Mouse (Mus musculus) heart, embryonic 12.5 days (tissue): ENCODE results near the gene Pcdh9. TPM values are rescaled to one million over a fixed set of nuclear protein-coding genes. Genes with fewer than 3 reads are reported as not detected.

ENCODE experiments used
- ATAC-seq: fragments of 200-750 bp; cut with Nextera tagmentation; 2 replicates; pipeline ENCODE4 v1.8.0; 2017; ENCODE audit warnings: moderate TSS enrichment, moderate library complexity; ENCODE audit not compliant: insufficient number of reproducible peaks, low FRiP score
- H3K27ac ChIP-seq: fragments of 300-500 bp; sonication (generic); 2 replicates; pipeline ENCODE4 v1.5.1; 2016; ENCODE audit warnings: mild to moderate bottlenecking, moderate library complexity; ENCODE audit not compliant: poor library complexity, severe bottlenecking
- H3K27me3 ChIP-seq: fragments of 300-500 bp; sonication (generic); replicated peaks from 2 replicates; pipeline ENCODE4 v1.6.1; 2016; ENCODE audit warnings: mild to moderate bottlenecking, moderate library complexity
- H3K36me3 ChIP-seq: fragments of 300-500 bp; sonication (generic); 2 replicates; pipeline ENCODE4 v1.6.1; 2016; ENCODE audit warnings: mild to moderate bottlenecking, moderate library complexity
- H3K4me1 ChIP-seq: fragments of 300-500 bp; sonication (generic); replicated peaks from 2 replicates; pipeline ENCODE4 v1.6.1; 2016; ENCODE audit warnings: mild to moderate bottlenecking
- H3K4me2 ChIP-seq: fragments of 300-500 bp; sonication (generic); 2 replicates; pipeline ENCODE4 v1.6.1; 2016; ENCODE audit warnings: mild to moderate bottlenecking, moderate library complexity
- H3K4me3 ChIP-seq: fragments of 300-500 bp; sonication (generic); 2 replicates; pipeline ENCODE4 v1.5.1; 2016; ENCODE audit warnings: mild to moderate bottlenecking
- H3K9ac ChIP-seq: fragments of 300-500 bp; sonication (generic); 2 replicates; pipeline ENCODE4 v1.6.1; 2016; ENCODE audit warnings: mild to moderate bottlenecking, moderate library complexity
- H3K9me3 ChIP-seq: fragments of 300-500 bp; sonication (generic); replicated peaks from 2 replicates; pipeline ENCODE4 v1.6.1; 2016; ENCODE audit warnings: mild to moderate bottlenecking, moderate library complexity
- WGBS: fragments of 180-500 bp; shearing (Covaris S2); methylation state at CpG from one replicate; pipeline ENCODE4 v1.1.7; 2016; 5-methylcytosine and 5-hydroxymethylcytosine counted together
- polyA plus RNA-seq: library from polyadenylated mRNA; unstranded; fragments of >200 nt; fragmentation: Nextera tagmentation; extraction: Ambion mirVana; gene quantifications from 2 replicates; pipeline ENCODE4 v1.2.1, GENCODE M21; 2016

Pcdh9 gene
- polyA plus RNA-seq, 1 experiment from 2014 or later: 10.0 TPM

- Histone ChIP-seq H3K9me3 (peaks cover 3% of the 10 kb centered on the region; the same call in 1 of the 2 replicates), H3K4me2 (no peak overlapping the region), H3K9ac (no peak overlapping the region), H3K36me3 (no peaks in the 10 kb centered on the region), H3K27ac (no peak overlapping the region), H3K4me3 (no peak overlapping the region), H3K27me3 (no peaks in the 10 kb centered on the region), H3K4me1 (no peaks in the 10 kb centered on the region)
- WGBS: 79% methylated on average over 5 of the region's 5 CpGs
- ATAC-seq: no peak
Observed at GRCm38 (mm10) chr14:93675273-93676068, 215.0 kb downstream of the Pcdh9 start.

- WGBS: 56% methylated on average over 9 of the region's 9 CpGs
Observed at GRCm38 (mm10) chr14:93653986-93654757, 236.3 kb downstream of the Pcdh9 start.

GRCm38 (mm10) chr14:93627241-93627640, 263.2 kb downstream of the Pcdh9 start:
- ATAC-seq: no peak
- no peaks in the 10 kb centered on the region for H3K9me3 ChIP-seq
- WGBS: 74% methylated on average over 2 of the region's 2 CpGs
- H3K4me3 ChIP-seq: no peak overlapping the region
- H3K36me3 ChIP-seq: no peaks in the 10 kb centered on the region
- H3K4me2 ChIP-seq: no peak overlapping the region
- no peak overlapping the region for H3K27ac ChIP-seq
- no peaks in the 10 kb centered on the region for H3K27me3 ChIP-seq
- no peaks in the 10 kb centered on the region for H3K4me1 ChIP-seq
- no peak overlapping the region for H3K9ac ChIP-seq

More at GRCm38 (mm10) chr14:93653986-93654757, 236.3 kb downstream of the Pcdh9 start:
- no peak overlapping the region for H3K4me2 ChIP-seq
- H3K9ac ChIP-seq: no peak overlapping the region
- no peak overlapping the region for H3K4me3 ChIP-seq
- H3K4me1 ChIP-seq: no peaks in the 10 kb centered on the region
- H3K27me3 ChIP-seq: no peaks in the 10 kb centered on the region
- H3K9me3 ChIP-seq: no peaks in the 10 kb centered on the region
- H3K27ac ChIP-seq: no peak overlapping the region
- no peak for ATAC-seq
- H3K36me3 ChIP-seq: no peaks in the 10 kb centered on the region

GRCm38 (mm10) chr14:93624144-93624543, 266.3 kb downstream of the Pcdh9 start:
- Histone ChIP-seq H3K4me2 (no peak overlapping the region), H3K9ac (no peak overlapping the region), H3K27ac (no peak overlapping the region), H3K4me1 (no peaks in the 10 kb centered on the region), H3K36me3 (no peaks in the 10 kb centered on the region), H3K4me3 (no peak overlapping the region), H3K9me3 (no peaks in the 10 kb centered on the region), H3K27me3 (no peaks in the 10 kb centered on the region)
- WGBS: 38% methylated on average over 1 of the region's 1 CpGs
- no peak for ATAC-seq

- Histone ChIP-seq H3K9ac (no peak overlapping the region), H3K9me3 (no peaks in the 10 kb centered on the region), H3K4me3 (no peak overlapping the region), H3K27ac (no peak overlapping the region), H3K4me2 (no peak overlapping the region), H3K36me3 (no peaks in the 10 kb centered on the region), H3K27me3 (no peaks in the 10 kb centered on the region), H3K4me1 (no peaks in the 10 kb centered on the region)
- no peak for ATAC-seq
- 76% methylated on average over 9 of the region's 9 CpGs for WGBS
Observed at GRCm38 (mm10) chr14:93621211-93621610, 269.3 kb downstream of the Pcdh9 start.

- no peak overlapping the region for H3K4me3 ChIP-seq
- no peak overlapping the region for H3K27ac ChIP-seq
- no peak for ATAC-seq
- H3K9me3 ChIP-seq: no peaks in the 10 kb centered on the region
- H3K9ac ChIP-seq: no peak overlapping the region
- 89% methylated on average over 3 of the region's 3 CpGs for WGBS
- H3K4me2 ChIP-seq: no peak overlapping the region
- no peaks in the 10 kb centered on the region for H3K27me3 ChIP-seq
- H3K4me1 ChIP-seq: no peaks in the 10 kb centered on the region
- H3K36me3 ChIP-seq: no peaks in the 10 kb centered on the region
Observed at GRCm38 (mm10) chr14:93607546-93607945, 282.9 kb downstream of the Pcdh9 start.

- ATAC-seq: no peak
Observed at GRCm38 (mm10) chr14:93599997-93600396, 290.5 kb downstream of the Pcdh9 start.

GRCm38 (mm10) chr14:93585432-93586024, 305.0 kb downstream of the Pcdh9 start:
- Histone ChIP-seq H3K4me3 (no peak overlapping the region), H3K9me3 (no peaks in the 10 kb centered on the region), H3K4me1 (no peaks in the 10 kb centered on the region), H3K36me3 (no peaks in the 10 kb centered on the region), H3K9ac (no peak overlapping the region), H3K27me3 (no peaks in the 10 kb centered on the region), H3K4me2 (no peak overlapping the region), H3K27ac (no peak overlapping the region)
- 73% methylated on average over 3 of the region's 3 CpGs for WGBS
- no peak for ATAC-seq

More at GRCm38 (mm10) chr14:93599997-93600396, 290.5 kb downstream of the Pcdh9 start:
- no peaks in the 10 kb centered on the region for H3K27me3 ChIP-seq
- no peaks in the 10 kb centered on the region for H3K9me3 ChIP-seq
- H3K9ac ChIP-seq: no peak overlapping the region
- H3K27ac ChIP-seq: no peak overlapping the region
- H3K4me3 ChIP-seq: no peak overlapping the region
- no peaks in the 10 kb centered on the region for H3K4me1 ChIP-seq
- H3K4me2 ChIP-seq: no peak overlapping the region
- WGBS: 76% methylated on average over 4 of the region's 4 CpGs
- H3K36me3 ChIP-seq: no peaks in the 10 kb centered on the region

GRCm38 (mm10) chr14:93564361-93564760, 326.1 kb downstream of the Pcdh9 start:
- 73% methylated on average over 2 of the region's 2 CpGs for WGBS
- H3K9ac ChIP-seq: no peak overlapping the region
- no peak for ATAC-seq

GRCm38 (mm10) chr14:93561577-93561976, 328.9 kb downstream of the Pcdh9 start:
- H3K27me3 ChIP-seq: no peaks in the 10 kb centered on the region
- H3K9ac ChIP-seq: no peak overlapping the region
- no peak overlapping the region for H3K4me3 ChIP-seq
- no peaks in the 10 kb centered on the region for H3K9me3 ChIP-seq
- H3K4me2 ChIP-seq: no peak overlapping the region
- no peaks in the 10 kb centered on the region for H3K4me1 ChIP-seq
- H3K36me3 ChIP-seq: no peaks in the 10 kb centered on the region
- H3K27ac ChIP-seq: no peak overlapping the region
- no peak for ATAC-seq
- 72% methylated on average over 1 of the region's 1 CpGs for WGBS

More at GRCm38 (mm10) chr14:93564361-93564760, 326.1 kb downstream of the Pcdh9 start:
- Histone ChIP-seq H3K4me2 (no peak overlapping the region), H3K4me1 (no peaks in the 10 kb centered on the region), H3K27me3 (no peaks in the 10 kb centered on the region), H3K27ac (no peak overlapping the region), H3K4me3 (no peak overlapping the region), H3K9me3 (no peaks in the 10 kb centered on the region), H3K36me3 (no peaks in the 10 kb centered on the region)

GRCm38 (mm10) chr14:93553771-93554170, 336.7 kb downstream of the Pcdh9 start:
- H3K4me3 ChIP-seq: no peak overlapping the region
- H3K4me2 ChIP-seq: no peak overlapping the region
- H3K27ac ChIP-seq: no peak overlapping the region
- no peaks in the 10 kb centered on the region for H3K27me3 ChIP-seq
- no peaks in the 10 kb centered on the region for H3K4me1 ChIP-seq
- 67% methylated on average over 3 of the region's 3 CpGs for WGBS
- no peaks in the 10 kb centered on the region for H3K9me3 ChIP-seq
- no peaks in the 10 kb centered on the region for H3K36me3 ChIP-seq
- ATAC-seq: no peak
- no peak overlapping the region for H3K9ac ChIP-seq
